Mouse (Mus musculus): Measurements from ENCODE around the gene Clip2. TPM values are rescaled to one million over a fixed set of nuclear protein-coding genes. Genes with fewer than 3 reads are reported as not detected.
"Not testable (repeated sequence)": the region's sequence is repeated elsewhere in the genome, so short reads cannot be mapped to it uniquely, and the experiment has no call there.

Clip2 gene
- total RNA-seq, 2 experiments from 2014 or later: 15.1 to 21.0 TPM

DNA sequence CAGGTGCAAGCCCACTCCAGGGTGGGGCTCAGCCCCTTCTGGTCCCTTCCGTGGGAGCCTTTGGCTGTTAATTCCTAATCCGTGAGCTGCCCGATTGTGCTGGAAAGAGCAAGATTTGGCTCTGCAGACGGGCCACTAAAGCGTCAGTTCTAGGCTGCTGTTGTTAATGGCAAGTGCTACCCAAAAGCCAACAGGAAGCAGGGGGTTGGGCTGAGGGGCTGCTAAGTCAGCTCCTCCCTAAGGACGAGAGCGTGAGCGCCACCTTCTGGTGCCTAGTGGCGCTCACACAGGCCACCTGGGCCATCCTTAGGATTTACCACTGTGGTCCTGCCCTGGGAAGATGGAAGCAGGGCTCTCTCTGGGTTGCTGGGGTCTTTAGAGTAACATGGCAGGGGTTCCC, 62.7 kb downstream of the Clip2 start:
- peak in 1 of 2 experiments; percentile 37 for DNase-seq

DNA sequence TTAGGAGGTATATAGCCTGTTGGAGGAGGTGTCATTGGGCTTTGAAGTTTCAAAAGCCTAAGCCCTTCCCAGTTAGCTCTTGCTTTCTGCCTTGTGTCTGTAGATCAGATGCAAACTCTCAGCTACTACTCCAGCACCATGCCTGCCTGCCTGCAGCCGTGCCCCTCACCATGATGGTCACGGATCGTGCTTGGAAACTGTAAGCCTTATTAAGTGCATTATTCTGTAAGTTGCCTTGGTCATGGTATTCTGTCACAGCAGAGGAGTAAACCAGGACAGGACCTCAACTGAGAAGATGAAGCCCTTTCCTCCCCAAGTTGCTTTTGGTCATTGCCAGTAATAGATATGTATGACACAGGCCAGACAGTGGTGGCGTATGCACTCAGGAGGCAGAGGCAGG, 63.6 kb downstream of the Clip2 start:
- no peak for DNase-seq

DNA sequence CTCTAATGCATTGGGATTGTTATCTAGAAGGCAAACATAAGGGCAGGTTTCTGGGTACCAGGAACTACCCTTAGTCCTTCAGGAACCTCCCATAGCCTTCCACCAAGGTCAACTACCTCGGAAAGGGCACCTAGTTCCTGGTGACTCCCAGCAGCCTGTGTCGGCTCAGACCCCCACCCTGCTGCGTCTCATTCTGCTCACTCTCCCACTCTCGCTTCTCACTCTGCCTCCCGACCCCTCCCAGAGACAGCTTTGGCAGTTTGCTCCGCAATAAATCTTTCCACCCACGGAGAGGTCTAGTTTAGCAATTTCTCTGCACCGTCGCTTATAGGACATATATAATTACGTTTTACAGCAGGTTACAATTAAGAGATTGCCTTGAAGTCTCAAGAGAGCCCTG, 64.2 kb downstream of the Clip2 start:
- no peak for DNase-seq

DNA sequence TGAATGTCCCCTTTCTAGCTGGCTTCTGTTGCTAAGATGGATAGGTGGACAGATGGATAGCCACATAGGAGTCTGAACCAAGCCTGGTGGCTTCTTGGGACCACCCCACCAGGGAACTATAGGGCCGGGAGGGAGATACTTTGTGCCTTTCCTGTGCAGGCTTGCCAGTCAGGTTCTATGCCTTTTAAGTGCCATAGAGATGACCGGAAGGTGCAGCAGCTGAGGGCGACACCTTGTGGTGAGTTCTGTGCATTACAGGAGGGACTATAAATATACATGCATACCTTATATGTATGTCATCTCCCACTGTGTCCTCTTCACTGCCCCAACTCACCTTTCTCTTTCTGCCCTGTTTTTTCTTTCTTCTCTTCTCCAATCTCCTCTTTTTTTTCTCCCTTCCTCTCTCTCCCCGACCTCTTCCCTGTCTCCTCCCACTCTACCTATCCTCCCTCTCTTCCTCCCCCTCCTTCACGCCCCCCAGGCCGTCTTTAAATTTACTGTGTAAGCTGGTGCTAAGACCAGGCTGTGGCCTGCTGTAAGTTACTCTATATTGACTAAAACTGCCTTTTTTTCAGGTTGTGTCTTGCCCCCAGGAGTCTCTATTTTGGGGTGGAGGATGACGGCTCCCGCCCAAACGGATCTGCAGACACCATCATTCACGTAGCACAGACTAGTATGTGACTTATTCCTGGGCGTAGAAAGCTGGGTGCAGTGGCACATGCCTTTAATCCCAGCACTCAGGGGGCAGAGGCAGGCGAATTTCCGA, 66.2 kb downstream of the Clip2 start:
- DNase-seq: peak; percentile 67 to 75

DNA sequence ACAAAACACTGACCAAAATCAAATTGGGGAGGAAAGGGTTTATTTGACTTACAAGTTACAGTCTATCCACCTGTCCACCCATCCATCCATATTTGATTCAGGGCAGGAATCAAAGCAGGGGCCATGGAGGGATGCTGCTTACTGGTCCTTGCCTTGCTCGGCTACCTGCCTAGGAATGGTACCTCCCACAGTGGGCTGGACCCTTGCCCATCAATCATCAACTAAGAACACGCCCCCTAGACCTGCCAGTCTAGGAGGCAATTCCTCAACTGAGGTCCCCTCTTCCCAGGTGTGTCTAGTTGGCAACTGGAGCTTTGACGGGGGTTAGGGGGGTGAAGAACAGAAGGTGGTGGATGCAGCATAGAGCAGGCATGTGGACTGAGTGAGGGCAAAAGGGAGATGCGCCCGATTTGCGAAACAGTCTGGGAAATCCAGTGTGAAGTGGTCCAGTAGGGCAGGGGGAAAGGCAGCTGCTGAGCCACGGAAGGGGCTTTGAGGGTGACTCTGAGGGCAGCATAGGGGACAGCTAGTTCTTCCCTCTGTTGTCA, 67.0 kb downstream of the Clip2 start:
- no peak for DNase-seq

DNA sequence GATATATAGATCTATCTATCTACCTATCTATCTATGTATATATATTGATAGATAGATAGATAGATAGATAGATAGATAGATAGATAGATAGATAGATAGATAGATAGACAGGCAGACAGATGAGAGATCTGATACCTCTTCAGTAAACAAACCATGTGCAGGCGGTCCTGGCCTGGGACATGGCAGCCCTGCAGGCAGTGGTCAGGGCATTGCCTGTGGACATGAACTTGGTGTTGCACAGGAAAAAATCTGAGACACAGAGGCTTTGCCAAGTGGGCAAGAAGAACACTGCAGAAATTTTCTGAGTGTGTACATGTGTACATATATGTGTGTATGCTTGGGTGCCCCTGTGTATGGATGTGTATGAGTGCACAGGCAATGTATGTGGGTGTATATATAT, 68.9 kb downstream of the Clip2 start:
- DNase-seq: no peak

DNA sequence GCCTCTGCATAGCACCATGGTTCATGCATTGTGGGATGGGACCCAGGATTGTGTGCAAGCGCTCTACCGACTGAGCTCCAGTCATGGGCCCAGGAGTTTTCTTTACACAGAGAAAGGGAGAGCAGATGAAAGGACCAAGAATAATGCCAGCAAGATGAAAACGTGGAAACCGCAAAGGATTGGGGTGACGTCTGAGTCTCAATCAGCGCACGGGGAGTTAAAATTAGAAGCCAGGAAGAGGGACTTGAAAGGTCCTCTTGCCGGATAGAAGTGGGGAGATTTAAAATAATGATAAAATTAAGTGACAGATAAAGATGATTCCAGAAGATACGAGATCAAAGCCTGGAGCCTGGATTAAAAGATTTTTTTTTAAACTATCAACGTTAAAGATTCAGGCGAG, 69.9 kb downstream of the Clip2 start:
- no peak for DNase-seq

DNA sequence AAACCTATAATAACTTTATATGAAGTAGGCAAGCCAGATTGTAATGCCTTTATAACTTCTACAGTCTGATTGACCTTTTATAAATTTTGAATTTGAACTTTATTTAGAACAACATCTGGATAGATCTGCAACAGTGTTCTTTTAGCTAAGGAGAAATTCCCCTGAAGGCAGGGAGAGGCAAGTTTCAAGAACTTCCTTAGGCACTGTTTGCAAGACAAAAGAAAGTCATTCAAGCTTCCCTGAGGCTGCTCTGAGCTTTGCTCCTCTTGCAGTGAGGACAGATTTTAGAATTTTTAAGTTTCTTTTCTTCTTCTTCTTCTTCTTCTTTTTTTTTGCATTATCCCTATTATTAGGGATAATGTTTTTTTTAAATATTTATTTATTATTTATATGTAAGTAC, 73.3 kb downstream of the Clip2 start:
- DNase-seq: not testable (repeated sequence)

DNA sequence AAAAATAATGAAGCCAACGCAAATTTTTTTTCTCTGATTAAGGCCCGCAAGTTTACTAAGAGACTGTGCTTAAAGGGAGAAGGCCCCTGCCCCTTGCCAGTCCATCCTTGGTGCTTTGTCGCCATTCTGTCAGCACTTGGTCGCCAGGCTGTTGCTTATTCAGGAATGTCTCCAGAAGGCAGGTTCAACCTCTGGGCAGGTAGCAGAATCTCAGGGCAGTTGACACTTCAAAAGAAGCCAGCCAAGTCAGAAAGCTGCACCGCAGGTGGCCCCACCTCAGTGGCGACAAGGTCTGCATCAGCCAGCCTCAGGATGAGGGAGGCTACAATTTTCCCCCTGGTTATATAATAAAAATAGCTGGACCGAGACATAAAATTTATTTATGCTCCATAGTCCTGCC, 76.5 kb downstream of the Clip2 start:
- not testable (repeated sequence) for DNase-seq

DNA sequence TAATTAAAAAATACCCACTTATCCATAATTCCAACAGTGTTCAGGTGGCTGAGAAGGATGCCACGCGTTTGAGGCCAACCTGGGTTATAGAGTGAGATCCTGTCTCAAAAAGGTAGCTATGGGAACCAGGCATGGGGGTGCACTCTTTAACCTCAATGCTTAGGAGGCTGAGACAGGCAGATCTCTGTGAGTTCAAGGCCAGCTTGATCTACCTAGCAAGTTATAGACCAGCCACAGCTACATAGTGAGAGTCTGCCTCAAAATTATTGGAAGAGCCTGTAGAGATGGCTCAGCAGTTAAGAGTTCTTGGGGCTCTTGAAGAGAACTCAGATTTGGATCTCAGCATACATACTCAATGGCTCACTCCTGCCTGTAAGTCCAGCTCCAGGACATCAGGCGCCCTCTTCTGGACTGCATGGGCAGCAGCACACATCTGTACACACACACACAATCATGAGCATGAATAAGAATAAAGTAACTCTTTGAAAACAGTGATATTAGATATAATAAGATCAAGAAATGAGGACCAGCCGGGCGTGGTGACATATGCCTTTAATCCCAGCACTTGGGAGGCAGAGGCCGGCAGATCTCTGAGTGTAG, 77.1 kb downstream of the Clip2 start:
- DNase-seq: peak; percentile 25 to 44

DNA sequence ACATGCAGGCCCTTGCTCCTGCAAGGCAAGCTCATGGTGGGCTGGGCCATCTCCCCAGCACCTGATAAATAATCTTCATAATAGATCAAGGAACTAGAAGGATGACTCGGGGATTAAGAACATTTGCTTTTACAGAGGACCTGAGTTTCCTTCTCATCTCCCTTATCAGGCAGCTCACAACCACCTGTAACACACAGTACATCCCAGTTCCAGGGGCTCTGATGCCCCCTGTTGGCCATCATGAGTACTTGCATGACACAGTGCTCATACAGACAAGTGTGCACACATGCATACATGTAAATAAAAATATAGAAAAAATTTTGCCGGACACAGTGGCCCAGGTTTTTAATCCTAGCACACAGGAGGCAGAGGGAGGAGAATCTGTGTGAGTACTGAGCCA, 78.3 kb downstream of the Clip2 start:
- DNase-seq: peak in 1 of 2 experiments; percentile 35

DNA sequence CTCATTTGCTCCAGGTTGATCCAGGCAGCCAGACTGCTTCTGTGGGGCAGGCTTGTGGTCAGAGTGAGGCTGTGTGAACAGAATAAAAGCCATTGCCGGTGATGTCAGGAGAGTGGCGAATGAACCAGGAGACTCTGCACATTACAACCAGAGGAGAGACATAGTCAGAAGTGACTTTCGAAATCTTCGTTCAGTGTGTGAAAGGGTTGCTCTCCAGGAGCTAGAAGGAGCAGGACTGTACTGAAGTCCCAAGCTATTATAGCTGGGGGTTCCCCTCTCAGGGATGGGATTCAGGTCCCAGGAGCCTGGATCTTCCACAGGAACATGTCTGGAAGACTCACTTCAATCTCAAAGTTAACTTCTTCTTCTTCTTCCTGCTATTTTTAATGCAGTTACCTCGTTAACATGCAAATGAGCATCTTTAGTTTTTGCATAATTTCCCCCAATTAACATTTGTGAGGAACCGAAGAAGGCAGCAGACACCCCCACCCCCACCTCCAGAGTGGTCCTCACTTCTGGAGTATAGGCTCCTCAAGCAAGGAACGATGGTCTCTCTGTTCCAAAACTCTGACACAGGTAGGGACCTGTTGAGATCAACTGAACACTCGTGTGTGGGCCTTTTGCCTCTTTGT, 81.6 kb downstream of the Clip2 start:
- no peak for DNase-seq

DNA sequence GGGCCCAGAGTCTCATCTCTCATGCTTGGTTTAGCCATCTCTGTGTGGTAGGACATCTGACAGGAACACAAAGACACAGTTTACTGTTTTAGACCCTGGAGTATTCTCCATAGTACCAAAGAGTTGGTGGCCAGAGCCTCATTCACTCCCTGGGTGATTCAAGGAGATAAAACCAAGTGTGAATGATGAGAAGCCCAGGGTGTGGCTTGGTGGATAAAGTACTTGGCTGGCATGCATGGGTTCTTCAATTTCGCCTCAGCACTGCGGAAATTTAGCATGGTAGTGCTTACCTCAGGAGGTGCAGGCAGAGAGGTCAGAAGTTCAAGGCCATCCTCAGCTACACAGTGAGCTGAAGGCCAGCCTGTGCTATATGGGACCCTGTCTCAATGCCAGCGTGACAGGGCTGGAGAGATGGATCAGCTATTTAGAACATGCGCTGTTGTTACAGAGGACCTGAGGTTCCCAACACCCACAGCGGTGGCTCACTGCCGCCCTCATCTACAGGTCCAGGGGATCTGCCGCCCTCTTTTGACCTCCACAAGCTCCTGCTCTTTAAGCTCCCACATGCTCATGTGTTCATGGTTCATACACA, 82.6 kb downstream of the Clip2 start:
- no peak for DNase-seq

DNA sequence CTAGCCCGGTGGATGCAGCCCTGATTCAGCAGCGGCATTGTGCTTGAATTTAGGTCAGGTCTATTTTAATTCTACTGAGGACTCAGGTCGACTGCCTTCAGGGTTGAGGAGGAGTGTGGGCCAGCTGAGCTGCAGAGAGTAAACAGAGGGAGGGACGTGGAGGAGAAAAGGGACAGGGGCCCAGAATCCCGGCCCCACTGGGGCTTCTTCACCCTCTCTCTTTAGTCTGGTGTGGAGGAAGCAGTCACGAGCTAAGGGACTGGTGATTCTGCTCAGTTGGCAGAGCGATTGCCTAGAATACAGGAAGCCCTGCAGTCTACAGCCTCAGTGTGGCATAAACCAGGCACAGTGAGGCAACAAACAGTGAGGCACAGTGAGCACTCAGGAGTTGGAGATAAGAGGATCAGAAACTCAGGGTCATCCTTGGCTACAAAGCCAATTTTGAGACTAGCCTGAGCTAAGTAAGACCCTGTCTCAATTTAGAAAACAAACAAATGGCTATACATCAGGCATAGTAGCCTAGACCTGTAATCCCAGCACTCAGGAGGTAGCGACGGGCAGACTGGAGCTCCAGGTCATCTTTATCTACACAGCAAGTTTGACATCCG, 84.0 kb downstream of the Clip2 start:
- DNase-seq: no peak

DNA sequence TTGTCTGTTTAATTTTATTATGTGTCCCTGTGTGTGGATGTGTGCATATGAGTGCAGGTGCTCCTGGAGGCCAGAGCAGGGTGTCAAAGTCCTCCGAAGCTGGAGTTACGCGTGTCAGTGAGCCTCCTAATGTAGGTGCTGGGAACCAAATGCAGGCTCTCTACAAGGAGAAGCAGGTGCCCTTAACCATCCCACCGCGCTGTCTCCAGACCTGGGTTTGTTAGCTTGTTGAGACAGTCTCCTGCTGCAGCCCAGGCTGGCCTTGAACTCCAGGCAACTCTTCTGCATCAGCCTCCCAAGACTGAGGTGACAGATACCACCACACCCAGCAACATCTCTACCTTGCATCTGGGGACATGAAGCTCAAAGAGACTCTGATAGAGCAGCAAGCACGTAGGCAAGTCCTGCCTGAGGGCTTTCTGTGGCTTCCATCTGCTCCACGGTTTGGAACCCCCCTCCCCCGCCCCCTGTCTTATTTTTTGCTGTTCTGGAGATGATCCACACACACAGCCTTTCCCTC, 85.1 kb downstream of the Clip2 start:
- DNase-seq: no peak

DNA sequence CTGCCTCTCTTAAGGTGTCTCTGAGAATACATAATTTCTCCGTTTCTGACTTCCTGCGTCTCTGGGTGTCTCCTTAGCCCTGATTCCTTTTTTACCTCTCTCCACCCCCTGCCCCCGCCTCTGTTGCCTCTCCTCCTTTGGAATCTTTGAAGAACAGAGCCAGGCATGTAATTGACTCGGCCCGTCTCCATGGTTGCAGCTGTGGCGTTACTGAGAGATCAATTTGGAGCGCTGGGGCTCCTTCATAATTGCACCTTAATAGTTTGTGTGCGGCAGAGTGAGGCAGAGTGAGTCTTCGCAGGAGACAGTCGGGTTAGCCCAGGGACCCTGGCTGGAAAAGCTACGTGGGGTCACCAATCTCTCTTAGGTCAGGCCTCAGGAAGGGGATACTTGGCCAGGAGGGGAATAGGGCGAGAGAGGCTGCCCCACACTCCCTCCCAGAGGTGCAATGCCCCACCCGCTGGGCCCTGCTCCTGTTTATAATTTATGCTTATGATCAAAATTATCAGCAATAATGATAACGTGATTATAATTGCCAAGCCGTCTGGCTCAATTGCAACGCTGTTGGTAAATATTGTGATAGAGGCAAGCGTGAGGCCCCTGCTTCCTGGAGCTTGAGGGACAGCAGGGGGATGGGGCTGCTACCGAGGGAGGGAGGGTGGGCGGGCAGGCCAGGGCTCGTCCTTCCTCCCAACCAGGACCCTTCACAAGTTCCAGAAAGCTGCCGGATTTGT, 85.8 kb downstream of the Clip2 start:
- no peak for DNase-seq

DNA sequence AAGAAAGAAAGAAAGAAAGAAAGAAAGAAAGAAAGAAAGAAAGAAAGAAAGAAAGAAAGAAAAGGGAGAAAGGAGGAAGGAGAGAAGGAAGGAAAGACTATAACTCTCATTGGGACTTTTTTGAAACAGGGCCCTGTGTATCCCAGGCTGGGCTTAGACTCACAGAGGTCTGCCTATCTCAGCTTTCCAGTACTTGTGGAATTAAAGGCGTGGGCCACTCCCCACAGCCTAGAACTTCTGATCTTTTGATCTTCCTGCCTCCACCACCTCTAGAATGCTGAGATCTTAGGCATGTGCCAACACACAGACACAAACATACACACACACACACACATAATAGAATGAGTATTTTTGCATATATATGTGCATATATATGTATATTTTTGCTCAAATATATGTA, 87.0 kb downstream of the Clip2 start:
- no peak for DNase-seq

DNA sequence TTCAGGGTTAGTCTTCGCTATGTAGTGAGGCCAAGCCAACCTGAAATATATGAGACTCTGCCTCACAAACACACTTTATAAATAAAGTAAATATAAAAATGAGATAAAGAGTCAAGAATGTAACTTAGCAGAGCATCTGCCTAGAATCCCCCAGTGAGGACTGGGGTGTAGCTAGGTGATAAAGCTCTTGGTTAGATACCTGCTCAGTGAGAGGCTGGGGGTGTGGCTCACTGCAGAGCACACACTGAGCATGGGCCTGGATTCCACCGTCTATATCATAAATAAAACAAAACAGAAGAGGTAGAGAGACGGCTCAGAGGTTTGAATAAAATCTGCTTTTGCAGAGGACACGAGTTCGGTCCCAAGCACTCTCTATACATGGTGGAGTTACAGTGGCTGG, 88.0 kb downstream of the Clip2 start:
- no peak for DNase-seq

DNA sequence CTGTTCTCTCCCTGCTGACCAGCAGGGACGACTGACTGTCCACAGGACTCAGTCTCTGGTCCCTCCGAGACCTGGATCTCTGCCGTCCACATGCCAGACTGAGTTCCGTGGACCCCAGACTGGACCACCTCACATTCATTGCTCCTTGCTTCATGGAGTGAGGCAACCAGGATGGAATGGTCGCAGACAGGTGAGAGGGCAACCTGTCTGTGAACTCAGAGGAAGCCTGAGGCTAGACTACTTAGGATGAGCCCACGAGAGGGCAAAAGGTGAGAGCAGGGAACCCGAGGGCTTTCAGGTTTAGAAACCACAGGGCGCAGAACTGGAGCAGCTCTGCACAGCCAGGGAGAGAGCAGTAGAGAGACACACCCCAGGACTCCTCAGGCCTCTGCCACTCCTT, 89.5 kb downstream of the Clip2 start:
- DNase-seq: no peak

DNA sequence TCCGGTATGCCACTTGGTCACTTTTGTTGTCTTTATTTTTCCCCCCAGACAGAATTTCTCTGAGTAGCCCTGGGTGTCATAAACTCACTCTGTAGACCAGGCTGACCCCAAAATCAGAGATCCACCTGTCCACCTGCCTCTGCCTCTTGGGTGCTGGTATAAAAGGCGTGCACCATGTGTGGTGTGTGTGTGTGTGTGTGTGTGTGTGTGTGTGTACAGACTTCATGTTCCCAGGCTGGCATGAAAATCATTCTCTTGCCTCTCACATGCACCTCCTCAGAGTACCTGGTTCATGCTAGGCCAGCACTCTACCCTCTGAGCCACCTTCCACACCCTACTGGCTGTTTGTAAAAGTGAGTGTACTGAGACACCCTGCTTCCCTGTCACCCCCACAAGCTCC, 89.9 kb downstream of the Clip2 start:
- no peak for DNase-seq

DNA sequence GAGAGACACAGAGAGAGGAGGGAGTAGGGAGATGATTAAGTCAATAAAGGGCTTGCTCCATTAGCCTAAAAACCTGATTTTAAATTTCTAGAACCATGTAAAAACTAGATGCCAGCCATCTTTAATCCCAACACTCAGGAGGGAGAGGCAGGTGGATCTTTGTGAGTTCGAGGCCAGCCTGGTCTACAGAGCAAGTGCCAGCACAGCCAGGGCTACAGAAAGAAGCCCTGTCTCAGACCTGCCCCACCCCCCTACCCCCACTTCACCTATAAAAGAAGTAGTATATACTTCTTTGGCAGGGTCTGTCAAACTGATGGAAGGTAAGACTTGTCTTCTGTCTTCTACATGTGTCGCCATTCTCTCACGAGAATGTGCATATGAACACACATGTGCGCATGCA, 91.7 kb downstream of the Clip2 start:
- no peak for DNase-seq

DNA sequence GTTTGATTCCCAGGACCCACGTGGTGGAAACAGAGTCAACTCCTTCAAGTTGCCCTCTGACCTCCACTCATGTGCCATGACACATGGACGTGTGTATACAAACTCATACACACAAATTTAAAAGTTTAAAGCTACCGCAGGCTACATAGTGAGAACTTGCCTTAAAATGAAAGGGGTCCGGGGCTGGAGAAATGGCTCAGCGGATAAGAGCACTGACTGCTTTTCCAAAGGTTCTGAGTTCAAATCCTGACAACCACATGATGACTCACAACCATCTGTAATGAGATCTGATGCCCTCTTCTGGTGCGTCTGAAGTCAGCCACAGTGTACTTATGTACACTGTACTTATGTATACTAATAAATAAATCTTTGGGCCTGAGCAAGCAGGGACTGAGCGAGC, 93.1 kb downstream of the Clip2 start:
- no peak for DNase-seq

Measured in adrenal gland, postnatal 36 days (tissue).